Mouse (Mus musculus) brain, embryonic 14.5 days (tissue): Measurements from ENCODE around the gene Atf5.

Experiments
- CTCF ChIP-seq: fragments of 200-500 bp; IDR thresholded peaks from 2 replicates; pipeline ENCODE4 v1.5.1; 2012; ENCODE audit warnings: inconsistent platforms, mild to moderate bottlenecking, moderate library complexity, borderline replicate concordance; ENCODE audit not compliant: insufficient read depth, insufficient read length; ENCODE audit errors: extremely low read depth
- POLR2A ChIP-seq: fragments of 200-500 bp; IDR thresholded peaks from 2 replicates; pipeline ENCODE4 v1.6.1; 2012; ENCODE audit warnings: mild to moderate bottlenecking, inconsistent platforms, borderline replicate concordance; ENCODE audit not compliant: poor library complexity, insufficient read depth, insufficient read length, severe bottlenecking; ENCODE audit errors: extremely low read depth

DNA sequence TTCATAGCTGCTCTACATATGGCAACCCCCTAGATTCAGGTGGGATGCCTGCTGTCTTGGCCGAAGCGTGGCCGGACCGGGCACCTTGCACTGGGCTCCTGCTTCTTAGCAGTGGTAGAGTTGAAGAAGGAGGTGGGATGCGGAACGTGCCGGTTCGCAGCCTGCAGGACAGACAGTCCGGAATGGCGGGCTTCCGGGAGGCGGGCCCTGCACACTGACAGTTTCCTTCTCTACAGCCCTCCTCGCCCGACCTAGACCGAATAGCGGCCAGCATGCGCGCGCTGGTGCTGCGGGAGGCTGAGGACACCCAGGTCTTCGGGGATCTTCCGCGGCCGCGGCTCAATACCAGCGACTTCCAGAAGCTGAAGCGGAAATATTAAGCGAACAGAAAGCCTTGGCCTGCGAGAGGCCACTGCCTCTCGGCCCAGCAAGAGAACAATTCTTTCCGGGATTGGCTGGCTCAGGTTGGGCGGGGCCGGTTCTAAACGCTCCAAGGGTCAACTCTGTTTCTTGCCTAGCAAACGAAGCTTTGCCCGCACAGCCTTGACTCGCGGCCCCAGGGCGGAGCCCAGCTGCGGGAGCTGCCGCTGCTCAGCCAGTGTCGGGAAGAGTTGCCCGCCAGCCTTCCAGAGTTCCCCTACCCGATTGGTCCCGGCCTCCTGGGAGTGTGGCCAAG is 38.0 kb upstream of the Atf5 start:
- peak; percentile 7; the same call in 1 of the 2 replicates for TF ChIP-seq POLR2A
- no peak for TF ChIP-seq CTCF
